Mouse (Mus musculus): ENCODE measurements around the gene Fam161a. TPM values are rescaled to one million over a fixed set of nuclear protein-coding genes. Genes with fewer than 3 reads are reported as not detected.

Fam161a gene
- polyA plus RNA-seq (2015; fragmentation: Nextera tagmentation; extraction: Ambion mirVana), result 3.3 and 4.1 TPM in 2 replicates

DNA sequence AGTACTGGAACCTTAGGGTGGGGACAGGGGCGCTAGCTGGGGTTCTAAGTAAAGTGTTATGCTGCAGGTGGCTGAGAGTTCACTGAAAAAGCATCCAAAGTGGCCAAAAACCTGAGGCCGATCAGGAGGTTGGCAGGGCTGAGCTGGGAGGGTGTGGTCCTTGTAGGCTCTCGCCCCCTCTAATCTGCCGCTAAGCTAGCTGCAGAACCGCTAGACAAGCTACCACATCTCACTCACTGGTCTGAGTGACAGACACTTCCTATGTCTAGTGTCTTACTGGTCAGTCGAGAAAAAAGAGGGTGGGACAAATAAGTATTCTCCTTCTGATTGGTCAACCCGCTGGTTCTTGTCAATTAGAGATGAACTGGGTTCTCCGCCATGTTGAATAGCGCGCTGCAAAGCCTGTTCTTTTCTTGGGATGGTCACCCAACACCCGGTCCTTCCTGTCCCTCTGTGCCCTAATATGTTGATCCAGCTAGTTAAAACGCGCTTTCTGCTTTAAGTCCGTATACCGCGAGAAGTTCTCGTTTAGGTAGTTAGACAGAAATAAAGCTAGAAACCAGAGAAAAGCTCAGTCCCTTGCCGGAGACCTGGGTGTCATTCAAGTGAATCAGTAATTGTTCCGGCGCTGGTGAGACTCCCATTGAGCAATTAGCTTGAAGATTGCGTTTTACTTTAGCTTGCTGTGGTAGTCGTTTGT is at the start of gene Fam161a:
Gene Fam161a, plus strand, starts transcription at position 51 of the 700 bp plus-strand sequence.
- H3K36me3 ChIP-seq, result peaks cover 20% of the 10 kb centered on the region
- WGBS, result under 1% methylated on average over 22 of the region's 22 CpGs
- peak; percentile 85 for ATAC-seq (ENCODE audit: insufficient number of reproducible peaks, low FRiP score, low TSS enrichment, low read depth)

DNA sequence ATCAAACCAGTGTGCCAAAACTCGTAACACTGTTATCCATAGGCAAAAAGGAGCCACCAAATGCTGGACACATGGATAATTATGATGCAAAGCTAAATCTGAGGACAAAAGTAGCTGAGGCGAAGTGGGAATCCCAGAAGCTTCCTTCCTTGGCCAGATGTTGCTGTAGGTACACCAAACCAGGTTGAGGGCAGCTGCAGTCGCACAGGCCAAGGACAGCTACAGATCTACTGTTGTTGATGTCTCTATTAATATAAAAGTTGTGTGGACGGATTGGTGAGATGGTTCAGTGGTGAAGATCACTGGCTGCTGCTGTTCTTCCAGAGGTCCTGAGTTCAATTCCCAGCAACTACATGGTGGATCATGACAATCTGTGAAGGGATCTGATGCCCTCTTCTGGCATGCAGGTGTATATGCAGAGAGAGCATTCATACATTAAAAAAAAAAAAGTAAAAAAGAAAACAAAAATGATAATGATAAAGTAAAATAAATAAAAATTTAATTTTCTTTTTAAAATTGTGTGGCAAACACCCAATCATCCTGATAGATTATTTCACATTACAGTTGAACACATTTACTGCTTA is 49.4 kb upstream of the Fam161a start:
- H3K9me3 ChIP-seq, result no peaks in the 10 kb centered on the region
- H3K4me2 ChIP-seq, result no peak overlapping the region
- H3K27me3 ChIP-seq, result no peaks in the 10 kb centered on the region
- ATAC-seq (ENCODE audit: insufficient number of reproducible peaks, low FRiP score, low TSS enrichment, low read depth), result no peak
- no peaks in the 10 kb centered on the region for H3K4me1 ChIP-seq
- H3K27ac ChIP-seq, result no peak overlapping the region
- 89% methylated on average over 4 of the region's 4 CpGs for WGBS
- no peak overlapping the region for H3K9ac ChIP-seq
- H3K36me3 ChIP-seq, result 0 out of 2 replicates have a peak, but pooled peaks cover 7% of the 10 kb centered on the region
- no peak overlapping the region for H3K4me3 ChIP-seq

More for the DNA sequence above, at the start of gene Fam161a:
- Histone ChIP-seq H3K9me3 (no peaks in the 10 kb centered on the region), H3K27me3 (no peaks in the 10 kb centered on the region), H3K4me1 (peaks cover 6% of the 10 kb centered on the region), H3K4me2 (peak within 1 kb of the TSS; percentile 85), H3K9ac (peak within 1 kb of the TSS; percentile 54), H3K27ac (peak within 1 kb of the TSS; percentile 91), H3K4me3 (peak within 1 kb of the TSS; percentile 64)

DNA sequence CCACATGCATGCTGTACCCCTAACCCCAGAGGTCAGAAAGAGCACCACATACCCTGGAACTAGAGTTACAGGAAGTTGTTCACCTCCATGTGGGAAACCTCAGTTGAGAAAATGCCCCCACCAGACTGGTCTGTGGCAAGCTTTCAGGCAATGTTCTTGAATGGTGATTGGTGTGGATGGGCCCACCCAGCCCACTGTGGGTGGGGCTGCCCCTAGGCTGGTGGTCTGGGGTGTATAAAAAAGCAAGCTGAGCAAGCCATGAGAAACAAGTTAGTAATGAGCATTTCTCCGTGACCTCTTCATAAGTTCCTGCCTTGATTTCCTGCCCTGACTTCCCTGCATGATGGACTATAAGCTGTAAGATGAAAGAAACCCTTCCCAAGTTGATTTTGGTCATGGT is 45.2 kb upstream of the Fam161a start:
- H3K4me2 ChIP-seq, result no peak overlapping the region
- H3K9ac ChIP-seq, result no peak overlapping the region
- peaks cover 13% of the 10 kb centered on the region; the same call in 1 of the 2 replicates for H3K36me3 ChIP-seq
- no peaks in the 10 kb centered on the region for H3K4me1 ChIP-seq
- H3K4me3 ChIP-seq, result no peak overlapping the region
- H3K27me3 ChIP-seq, result no peaks in the 10 kb centered on the region
- 76% methylated on average over 1 of the region's 1 CpGs for WGBS
- ATAC-seq (ENCODE audit: insufficient number of reproducible peaks, low FRiP score, low TSS enrichment, low read depth), result no peak
- H3K9me3 ChIP-seq, result no peaks in the 10 kb centered on the region
- no peak overlapping the region for H3K27ac ChIP-seq

GRCm38 (mm10) chr11:22964401-22964800 is 42.9 kb upstream of the Fam161a start:
- 78% methylated on average over 4 of the region's 4 CpGs for WGBS
- Histone ChIP-seq H3K36me3 (peaks cover 16% of the 10 kb centered on the region; the same call in 1 of the 2 replicates), H3K4me2 (no peak overlapping the region), H3K4me3 (no peak overlapping the region), H3K27me3 (no peaks in the 10 kb centered on the region), H3K4me1 (no peaks in the 10 kb centered on the region), H3K9me3 (no peaks in the 10 kb centered on the region), H3K27ac (no peak overlapping the region), H3K9ac (no peak overlapping the region)
- no peak for ATAC-seq (ENCODE audit: insufficient number of reproducible peaks, low FRiP score, low TSS enrichment, low read depth)

GRCm38 (mm10) chr11:22965503-22965902 is 41.8 kb upstream of the Fam161a start:
- Histone ChIP-seq H3K9ac (no peak overlapping the region), H3K4me2 (no peak overlapping the region), H3K27me3 (no peaks in the 10 kb centered on the region), H3K9me3 (no peaks in the 10 kb centered on the region), H3K4me1 (no peaks in the 10 kb centered on the region), H3K36me3 (peaks cover 19% of the 10 kb centered on the region; the same call in 1 of the 2 replicates), H3K27ac (no peak overlapping the region), H3K4me3 (no peak overlapping the region)
- ATAC-seq (ENCODE audit: insufficient number of reproducible peaks, low FRiP score, low TSS enrichment, low read depth), result no peak
- WGBS, result 74% methylated on average over 4 of the region's 4 CpGs

GRCm38 (mm10) chr11:22969486-22969885 is 37.8 kb upstream of the Fam161a start:
- H3K4me2 ChIP-seq, result no peak overlapping the region
- H3K9ac ChIP-seq, result no peak overlapping the region
- peaks cover 44% of the 10 kb centered on the region for H3K36me3 ChIP-seq
- peaks cover 5% of the 10 kb centered on the region; the same call in 1 of the 2 replicates for H3K4me1 ChIP-seq
- peaks cover 3% of the 10 kb centered on the region; the same call in 1 of the 2 replicates for H3K9me3 ChIP-seq
- WGBS, result 55% methylated on average over 6 of the region's 6 CpGs
- no peak for ATAC-seq (ENCODE audit: insufficient number of reproducible peaks, low FRiP score, low TSS enrichment, low read depth)
- H3K27me3 ChIP-seq, result no peaks in the 10 kb centered on the region
- no peak overlapping the region for H3K27ac ChIP-seq
- H3K4me3 ChIP-seq, result no peak overlapping the region

DNA sequence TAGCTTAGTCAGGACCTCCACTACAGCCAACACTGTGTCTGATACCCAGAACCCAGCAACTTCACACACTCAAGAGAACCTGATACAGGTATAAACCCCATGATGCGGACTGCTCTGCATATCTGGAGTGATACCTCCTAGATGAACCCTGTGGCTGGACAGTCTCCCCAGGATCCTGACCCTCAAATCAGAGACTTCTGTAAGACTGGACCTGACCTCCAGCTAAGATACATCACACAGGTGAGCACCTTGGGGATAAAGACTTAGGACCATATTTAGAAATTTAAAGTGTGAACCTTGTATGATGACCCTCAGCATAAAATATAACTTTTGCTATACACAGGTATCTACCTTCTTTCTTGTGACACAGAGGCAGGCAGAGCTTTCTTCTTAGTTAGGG is 36.8 kb upstream of the Fam161a start:
- Histone ChIP-seq H3K4me1 (peaks cover 7% of the 10 kb centered on the region), H3K9me3 (peaks cover 3% of the 10 kb centered on the region; the same call in 1 of the 2 replicates), H3K4me2 (no peak overlapping the region), H3K27ac (no peak overlapping the region), H3K36me3 (peaks cover 46% of the 10 kb centered on the region), H3K27me3 (no peaks in the 10 kb centered on the region), H3K4me3 (no peak overlapping the region), H3K9ac (no peak overlapping the region)
- no peak for ATAC-seq (ENCODE audit: insufficient number of reproducible peaks, low FRiP score, low TSS enrichment, low read depth)
- 97% methylated on average over 1 of the region's 1 CpGs for WGBS

- WGBS, result 52% methylated on average over 56 of the region's 56 CpGs
- peaks cover 37% of the 10 kb centered on the region for H3K36me3 ChIP-seq
- ATAC-seq (ENCODE audit: insufficient number of reproducible peaks, low FRiP score, low TSS enrichment, low read depth), result peak; percentile 44; the same call in 1 of the 2 replicates
- H3K4me1 ChIP-seq, result peaks cover 8% of the 10 kb centered on the region
- peak within 1 kb of the TSS; percentile 64 for H3K4me2 ChIP-seq
- peak within 1 kb of the TSS; percentile 35 for H3K9ac ChIP-seq
- H3K4me3 ChIP-seq, result peak within 1 kb of the TSS; percentile 56
- peak within 1 kb of the TSS; percentile 90 for H3K27ac ChIP-seq
- peaks cover 3% of the 10 kb centered on the region; the same call in 1 of the 2 replicates for H3K9me3 ChIP-seq
- H3K27me3 ChIP-seq, result no peaks in the 10 kb centered on the region
These were observed 35.3 kb upstream of the Fam161a start, which contains the start of gene Zrsr1 for GRCm38 (mm10) chr11:22971835-22972709. TSS of gene Zrsr1 (plus strand) at chr11:22972005.

GRCm38 (mm10) chr11:22972746-22973526 is 34.4 kb upstream of the Fam161a start:
- H3K9ac ChIP-seq, result peak overlapping the region; percentile 35
- WGBS, result 53% methylated on average over 41 of the region's 46 CpGs
- no peaks in the 10 kb centered on the region for H3K27me3 ChIP-seq
- H3K4me3 ChIP-seq, result peak overlapping the region; percentile 56
- H3K36me3 ChIP-seq, result peaks cover 40% of the 10 kb centered on the region
- peak overlapping the region; percentile 90 for H3K27ac ChIP-seq
- H3K4me2 ChIP-seq, result peak overlapping the region; percentile 64
- 0 out of 2 replicates have a peak, but pooled peaks have one; percentile 17 for ATAC-seq (ENCODE audit: insufficient number of reproducible peaks, low FRiP score, low TSS enrichment, low read depth)
- H3K4me1 ChIP-seq, result peaks cover 8% of the 10 kb centered on the region
- peaks cover 3% of the 10 kb centered on the region; the same call in 1 of the 2 replicates for H3K9me3 ChIP-seq

- Histone ChIP-seq H3K27ac (peak overlapping the region; percentile 79; the same call in 1 of the 2 replicates), H3K4me3 (peak overlapping the region; percentile 56), H3K27me3 (no peaks in the 10 kb centered on the region), H3K36me3 (peaks cover 42% of the 10 kb centered on the region), H3K9ac (no peak overlapping the region), H3K4me2 (peak overlapping the region; percentile 49), H3K9me3 (peaks cover 3% of the 10 kb centered on the region; the same call in 1 of the 2 replicates), H3K4me1 (peaks cover 11% of the 10 kb centered on the region)
- 49% methylated on average over 14 of the region's 14 CpGs for WGBS
- no peak for ATAC-seq (ENCODE audit: insufficient number of reproducible peaks, low FRiP score, low TSS enrichment, low read depth)
These were observed 33.7 kb upstream of the Fam161a start for GRCm38 (mm10) chr11:22973599-22973998.

DNA sequence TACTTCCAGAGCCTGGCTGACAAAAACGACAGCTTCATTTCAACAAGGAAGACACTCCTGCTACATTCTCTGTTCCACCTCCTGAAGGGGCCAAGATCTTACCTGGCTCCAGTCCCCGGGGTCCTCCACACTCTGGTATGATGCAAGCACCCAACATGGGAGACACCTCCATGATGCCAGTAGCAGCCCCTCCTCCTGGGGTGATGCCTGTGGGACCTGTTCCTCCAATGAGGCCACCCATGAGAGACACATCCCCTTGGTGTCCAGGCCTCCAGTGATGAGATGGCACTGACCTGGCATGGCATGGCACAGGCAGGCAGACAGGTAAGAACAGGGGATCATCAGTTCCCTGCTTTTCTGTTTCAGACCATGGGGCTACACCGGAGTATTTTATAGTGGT is 29.1 kb upstream of the Fam161a start:
- H3K4me2 ChIP-seq, result no peak overlapping the region
- peaks cover 31% of the 10 kb centered on the region for H3K36me3 ChIP-seq
- H3K4me1 ChIP-seq, result peaks cover 23% of the 10 kb centered on the region
- no peaks in the 10 kb centered on the region for H3K27me3 ChIP-seq
- H3K9ac ChIP-seq, result no peak overlapping the region
- no peak overlapping the region for H3K27ac ChIP-seq
- WGBS, result 91% methylated on average over 3 of the region's 3 CpGs
- no peaks in the 10 kb centered on the region for H3K9me3 ChIP-seq
- no peak for ATAC-seq (ENCODE audit: insufficient number of reproducible peaks, low FRiP score, low TSS enrichment, low read depth)
- H3K4me3 ChIP-seq, result no peak overlapping the region
